Mouse (Mus musculus) neural tube, embryonic 12.5 days (tissue): Measurements from ENCODE around the gene Ifitm10. TPM values are rescaled to one million over a fixed set of nuclear protein-coding genes. Genes with fewer than 3 reads are reported as not detected.
"Not testable (repeated sequence)": the region's sequence is repeated elsewhere in the genome, so short reads cannot be mapped to it uniquely, and the experiment has no call there.

Source experiments
- ATAC-seq: fragments of 200-750 bp; cut with Nextera tagmentation; 2 replicates; pipeline ENCODE4 v1.8.0; 2017; ENCODE audit warnings: low read depth, mild to moderate bottlenecking, moderate TSS enrichment, moderate library complexity; ENCODE audit not compliant: low FRiP score
- H3K27ac ChIP-seq: fragments of 300-500 bp; sonication (generic); 2 replicates; pipeline ENCODE4 v1.5.1; 2016
- H3K27me3 ChIP-seq: fragments of 300-500 bp; sonication (generic); replicated peaks from 2 replicates; pipeline ENCODE4 v1.6.1; 2016; ENCODE audit warnings: mild to moderate bottlenecking
- H3K36me3 ChIP-seq: fragments of 300-500 bp; sonication (generic); 2 replicates; pipeline ENCODE4 v1.6.1; 2016; ENCODE audit warnings: mild to moderate bottlenecking
- H3K4me1 ChIP-seq: fragments of 300-500 bp; sonication (generic); 2 replicates; pipeline ENCODE4 v1.6.1; 2016
- H3K4me2 ChIP-seq: fragments of 300-500 bp; sonication (generic); replicated peaks from 2 replicates; pipeline ENCODE4 v1.6.1; 2016; ENCODE audit warnings: mild to moderate bottlenecking
- H3K4me3 ChIP-seq: fragments of 300-500 bp; sonication (generic); 2 replicates; pipeline ENCODE4 v1.5.1; 2016
- H3K9ac ChIP-seq: fragments of 300-500 bp; sonication (generic); 2 replicates; pipeline ENCODE4 v1.6.1; 2016; ENCODE audit warnings: mild to moderate bottlenecking
- H3K9me3 ChIP-seq: fragments of 300-500 bp; sonication (generic); 2 replicates; pipeline ENCODE4 v1.6.1; 2016; ENCODE audit warnings: mild to moderate bottlenecking
- WGBS: fragments of 180-500 bp; shearing (Covaris S2); methylation state at CpG from one replicate; pipeline ENCODE4 v1.1.7; 2016; 5-methylcytosine and 5-hydroxymethylcytosine counted together
- polyA plus RNA-seq: library from polyadenylated mRNA; unstranded; fragments of >200 nt; fragmentation: Nextera tagmentation; extraction: Ambion mirVana; gene quantifications from 2 replicates; pipeline ENCODE4 v1.2.1, GENCODE M21; 2016

Ifitm10 gene
- polyA plus RNA-seq, 1 experiment from 2014 or later = 0.47 TPM

GRCm38 (mm10) chr7:142353854-142354253, 19.7 kb downstream of the Ifitm10 start:
- H3K9me3 ChIP-seq = no peaks in the 10 kb centered on the region
- no peak overlapping the region for H3K4me3 ChIP-seq
- WGBS = 73% methylated on average over 5 of the region's 5 CpGs
- H3K27me3 ChIP-seq = no peaks in the 10 kb centered on the region
- H3K9ac ChIP-seq = no peak overlapping the region
- no peak overlapping the region for H3K27ac ChIP-seq
- H3K4me2 ChIP-seq = no peak overlapping the region
- H3K36me3 ChIP-seq = no peaks in the 10 kb centered on the region
- no peaks in the 10 kb centered on the region for H3K4me1 ChIP-seq
- no peak for ATAC-seq

GRCm38 (mm10) chr7:142351569-142351968, 22.0 kb downstream of the Ifitm10 start:
- Histone ChIP-seq H3K9ac (no peak overlapping the region), H3K36me3 (no peaks in the 10 kb centered on the region), H3K4me2 (no peak overlapping the region), H3K27ac (no peak overlapping the region), H3K4me3 (no peak overlapping the region), H3K4me1 (no peaks in the 10 kb centered on the region), H3K27me3 (no peaks in the 10 kb centered on the region), H3K9me3 (no peaks in the 10 kb centered on the region)
- WGBS = 81% methylated on average over 5 of the region's 5 CpGs
- ATAC-seq = no peak

- whole genome bisulfite sequencing = 26% methylated on average over 9 of the region's 9 CpGs
- no peak overlapping the region for H3K4me2 ChIP-seq
- ATAC-seq = peak; percentile 56; the same call in 1 of the 2 replicates
- no peaks in the 10 kb centered on the region for H3K4me1 ChIP-seq
- no peaks in the 10 kb centered on the region for H3K27me3 ChIP-seq
- H3K9ac ChIP-seq = no peak overlapping the region
- H3K27ac ChIP-seq = no peak overlapping the region
- no peaks in the 10 kb centered on the region for H3K36me3 ChIP-seq
- no peak overlapping the region for H3K4me3 ChIP-seq
- H3K9me3 ChIP-seq = no peaks in the 10 kb centered on the region
Measured at GRCm38 (mm10) chr7:142349308-142349961, 24.1 kb downstream of the Ifitm10 start.

GRCm38 (mm10) chr7:142347542-142347941, 26.0 kb downstream of the Ifitm10 start:
- H3K27me3 ChIP-seq = no peaks in the 10 kb centered on the region
- H3K36me3 ChIP-seq = no peaks in the 10 kb centered on the region
- no peak overlapping the region for H3K9ac ChIP-seq
- no peak overlapping the region for H3K4me3 ChIP-seq
- H3K9me3 ChIP-seq = no peaks in the 10 kb centered on the region
- H3K4me2 ChIP-seq = no peak overlapping the region
- 81% methylated on average over 4 of the region's 4 CpGs for WGBS
- H3K27ac ChIP-seq = no peak overlapping the region
- ATAC-seq = no peak
- H3K4me1 ChIP-seq = no peaks in the 10 kb centered on the region

GRCm38 (mm10) chr7:142342247-142342640, 31.3 kb downstream of the Ifitm10 start:
- no peaks in the 10 kb centered on the region for H3K36me3 ChIP-seq
- H3K27me3 ChIP-seq = no peaks in the 10 kb centered on the region
- H3K27ac ChIP-seq = no peak overlapping the region
- ATAC-seq = no peak
- no peaks in the 10 kb centered on the region for H3K9me3 ChIP-seq
- no peak overlapping the region for H3K4me3 ChIP-seq
- WGBS = 79% methylated on average over 3 of the region's 3 CpGs
- H3K4me2 ChIP-seq = no peak overlapping the region
- H3K4me1 ChIP-seq = no peaks in the 10 kb centered on the region
- H3K9ac ChIP-seq = no peak overlapping the region

- H3K9me3 ChIP-seq = no peaks in the 10 kb centered on the region
- H3K4me3 ChIP-seq = no peak overlapping the region
- H3K27me3 ChIP-seq = no peaks in the 10 kb centered on the region
- no peak for ATAC-seq
- 79% methylated on average over 10 of the region's 10 CpGs for WGBS
- 0 out of 2 replicates have a peak overlapping the region, but pooled peaks have one; percentile 8 for H3K9ac ChIP-seq
- no peak overlapping the region for H3K27ac ChIP-seq
- no peaks in the 10 kb centered on the region for H3K4me1 ChIP-seq
- no peak overlapping the region for H3K4me2 ChIP-seq
- no peaks in the 10 kb centered on the region for H3K36me3 ChIP-seq
Measured at GRCm38 (mm10) chr7:142341564-142342246, 31.8 kb downstream of the Ifitm10 start.

- H3K4me3 ChIP-seq = no peak overlapping the region
- H3K9me3 ChIP-seq = no peaks in the 10 kb centered on the region
- 55% methylated on average over 10 of the region's 10 CpGs for WGBS
- H3K36me3 ChIP-seq = no peaks in the 10 kb centered on the region
- ATAC-seq = no peak
- no peak overlapping the region for H3K9ac ChIP-seq
- H3K4me1 ChIP-seq = no peaks in the 10 kb centered on the region
- no peak overlapping the region for H3K27ac ChIP-seq
- no peak overlapping the region for H3K4me2 ChIP-seq
- no peaks in the 10 kb centered on the region for H3K27me3 ChIP-seq
Measured at GRCm38 (mm10) chr7:142340269-142340970, 33.1 kb downstream of the Ifitm10 start.

GRCm38 (mm10) chr7:142335151-142335550, 38.4 kb downstream of the Ifitm10 start:
- Histone ChIP-seq H3K4me1 (no peaks in the 10 kb centered on the region), H3K36me3 (no peaks in the 10 kb centered on the region), H3K9ac (no peak overlapping the region), H3K27me3 (no peaks in the 10 kb centered on the region), H3K4me3 (no peak overlapping the region), H3K9me3 (no peaks in the 10 kb centered on the region), H3K4me2 (no peak overlapping the region), H3K27ac (no peak overlapping the region)
- 85% methylated on average over 8 of the region's 8 CpGs for WGBS
- ATAC-seq = no peak

- 5% methylated on average over 3 of the region's 3 CpGs for WGBS
- H3K4me2 ChIP-seq = no peak overlapping the region
- H3K4me1 ChIP-seq = no peaks in the 10 kb centered on the region
- H3K36me3 ChIP-seq = no peaks in the 10 kb centered on the region
- no peak overlapping the region for H3K27ac ChIP-seq
- H3K9ac ChIP-seq = no peak overlapping the region
- ATAC-seq = peak; percentile 81
- no peaks in the 10 kb centered on the region for H3K27me3 ChIP-seq
- no peaks in the 10 kb centered on the region for H3K9me3 ChIP-seq
- no peak overlapping the region for H3K4me3 ChIP-seq
Measured at GRCm38 (mm10) chr7:142334246-142334645, 39.3 kb downstream of the Ifitm10 start.

GRCm38 (mm10) chr7:142332741-142333140, 40.8 kb downstream of the Ifitm10 start:
- not testable (repeated sequence) for H3K9ac ChIP-seq, H3K9me3 ChIP-seq, H3K4me2 ChIP-seq, H3K27ac ChIP-seq, H3K27me3 ChIP-seq, H3K4me1 ChIP-seq, H3K4me3 ChIP-seq, H3K36me3 ChIP-seq, ATAC-seq
- 84% methylated on average over 5 of the region's 9 CpGs for WGBS

- no peak overlapping the region for H3K4me2 ChIP-seq
- 89% methylated on average over 4 of the region's 4 CpGs for WGBS
- no peaks in the 10 kb centered on the region for H3K36me3 ChIP-seq
- H3K27me3 ChIP-seq = no peaks in the 10 kb centered on the region
- H3K4me1 ChIP-seq = no peaks in the 10 kb centered on the region
- no peaks in the 10 kb centered on the region for H3K9me3 ChIP-seq
- no peak for ATAC-seq
- H3K4me3 ChIP-seq = no peak overlapping the region
- H3K27ac ChIP-seq = no peak overlapping the region
- H3K9ac ChIP-seq = no peak overlapping the region
Measured at GRCm38 (mm10) chr7:142331281-142331680, 42.3 kb downstream of the Ifitm10 start.

- Histone ChIP-seq H3K36me3 (no peaks in the 10 kb centered on the region), H3K4me2 (no peak overlapping the region), H3K4me3 (no peak overlapping the region), H3K4me1 (no peaks in the 10 kb centered on the region), H3K9me3 (no peaks in the 10 kb centered on the region), H3K9ac (no peak overlapping the region), H3K27me3 (no peaks in the 10 kb centered on the region), H3K27ac (no peak overlapping the region)
- ATAC-seq = no peak
- WGBS = 66% methylated on average over 9 of the region's 9 CpGs
Measured at GRCm38 (mm10) chr7:142330271-142330724, 43.3 kb downstream of the Ifitm10 start.
